Mouse (Mus musculus): ENCODE results near the gene 4931428F04Rik.

The 4931428F04Rik gene

GRCm38 (mm10) chr8:105289805-105290460, at the start of gene 4931428F04Rik:
Gene 4931428F04Rik, minus strand, starts transcription at chr8:105289864.
- in situ Hi-C loops (cut with MboI; ENCODE audit: low sequenced_read_pairs), result no loop called here

GRCm38 (mm10) chr8:105338992-105339391, 49.3 kb upstream of the 4931428F04Rik start:
- in situ Hi-C loops (cut with MboI; ENCODE audit: low sequenced_read_pairs), result no loop called here

- in situ Hi-C loops (cut with MboI; ENCODE audit: low sequenced_read_pairs), result no loop called here
Observed at GRCm38 (mm10) chr8:105336373-105337130, 46.9 kb upstream of the 4931428F04Rik start.

- in situ Hi-C loops (cut with MboI; ENCODE audit: low sequenced_read_pairs), result no loop called here
Observed at GRCm38 (mm10) chr8:105332523-105332922, 42.9 kb upstream of the 4931428F04Rik start.

GRCm38 (mm10) chr8:105331931-105332330, 42.3 kb upstream of the 4931428F04Rik start:
- in situ Hi-C loops (cut with MboI; ENCODE audit: low sequenced_read_pairs), result no loop called here

GRCm38 (mm10) chr8:105331469-105331868, 41.8 kb upstream of the 4931428F04Rik start:
- in situ Hi-C loops (cut with MboI; ENCODE audit: low sequenced_read_pairs), result no loop called here

GRCm38 (mm10) chr8:105330325-105330724, 40.7 kb upstream of the 4931428F04Rik start:
- in situ Hi-C loops (cut with MboI; ENCODE audit: low sequenced_read_pairs), result no loop called here

- in situ Hi-C loops (cut with MboI; ENCODE audit: low sequenced_read_pairs), result no loop called here
Observed at GRCm38 (mm10) chr8:105326968-105327367, 37.3 kb upstream of the 4931428F04Rik start.

DNA sequence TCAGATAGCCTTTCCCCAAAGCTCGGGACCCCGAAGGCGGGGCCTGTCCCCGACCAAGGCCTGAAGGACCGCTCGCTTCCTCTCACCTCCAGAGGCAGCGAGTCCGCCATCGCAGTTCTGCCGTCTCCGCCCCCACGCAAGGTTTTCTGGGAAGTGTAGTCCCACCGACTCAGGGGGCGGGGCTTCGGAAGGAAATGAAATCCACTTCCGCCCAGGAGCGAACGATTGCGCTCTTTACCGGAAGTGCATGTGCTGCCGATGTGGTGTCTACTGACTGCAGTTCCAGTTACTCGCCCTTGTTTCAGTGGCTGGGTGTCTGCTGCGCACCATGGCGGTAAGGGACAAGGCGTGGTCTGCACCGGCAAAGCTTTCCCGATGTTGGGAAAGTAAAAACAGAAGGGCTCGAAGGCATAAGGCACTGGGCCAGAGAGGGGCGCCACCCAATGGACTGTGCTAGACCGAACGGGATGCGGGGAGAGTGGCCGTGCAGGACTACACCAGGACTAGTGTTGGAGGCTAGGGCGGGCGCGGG, 36.5 kb upstream of the 4931428F04Rik start, which contains the start of the genes Lrrc29 and Tmem208:
Gene Lrrc29 (minus strand): TSS at position 138 of the 532 bp plus-strand sequence.
Gene Tmem208 (plus strand): TSS at position 214 of the 532 bp plus-strand sequence.
- in situ Hi-C loops (cut with MboI; ENCODE audit: low sequenced_read_pairs), result no loop called here

- in situ Hi-C loops (cut with MboI; ENCODE audit: low sequenced_read_pairs), result no loop called here
Observed at GRCm38 (mm10) chr8:105325641-105326093, 36.0 kb upstream of the 4931428F04Rik start.

GRCm38 (mm10) chr8:105323183-105323582, 33.5 kb upstream of the 4931428F04Rik start:
- in situ Hi-C loops (cut with MboI; ENCODE audit: low sequenced_read_pairs), result no loop called here

DNA sequence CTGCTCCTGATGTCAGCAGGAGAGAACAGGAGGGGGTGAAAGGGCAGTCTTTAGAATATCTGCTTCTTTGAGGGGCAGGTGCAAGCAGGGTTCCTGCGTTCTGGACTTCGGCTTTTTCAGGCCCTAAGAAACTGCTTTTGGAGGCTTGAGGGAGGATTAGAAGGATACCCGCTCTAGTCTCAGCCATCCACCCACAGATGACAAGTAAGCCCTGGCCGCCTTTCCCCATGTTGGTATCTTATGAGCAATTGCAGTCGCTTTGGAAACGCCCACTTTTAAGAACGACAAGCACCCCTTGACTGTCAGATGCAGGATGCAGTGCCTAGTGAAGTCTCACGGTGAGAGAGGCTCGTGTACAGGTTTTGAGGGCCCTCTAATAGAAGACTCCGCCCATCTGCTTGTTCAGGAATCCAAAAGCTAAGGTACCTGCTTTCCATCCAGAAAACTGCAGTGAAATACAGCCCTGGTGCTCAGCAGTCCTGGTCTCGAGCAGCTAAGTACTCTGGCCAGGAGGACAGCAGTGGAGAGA, 29.1 kb upstream of the 4931428F04Rik start:
- in situ Hi-C loops (cut with MboI; ENCODE audit: low sequenced_read_pairs), result no loop called here

GRCm38 (mm10) chr8:105317941-105318340, 28.3 kb upstream of the 4931428F04Rik start:
- in situ Hi-C loops (cut with MboI; ENCODE audit: low sequenced_read_pairs), result no loop called here

- in situ Hi-C loops (cut with MboI; ENCODE audit: low sequenced_read_pairs), result no loop called here
Observed at GRCm38 (mm10) chr8:105315073-105315769, 25.6 kb upstream of the 4931428F04Rik start.

DNA sequence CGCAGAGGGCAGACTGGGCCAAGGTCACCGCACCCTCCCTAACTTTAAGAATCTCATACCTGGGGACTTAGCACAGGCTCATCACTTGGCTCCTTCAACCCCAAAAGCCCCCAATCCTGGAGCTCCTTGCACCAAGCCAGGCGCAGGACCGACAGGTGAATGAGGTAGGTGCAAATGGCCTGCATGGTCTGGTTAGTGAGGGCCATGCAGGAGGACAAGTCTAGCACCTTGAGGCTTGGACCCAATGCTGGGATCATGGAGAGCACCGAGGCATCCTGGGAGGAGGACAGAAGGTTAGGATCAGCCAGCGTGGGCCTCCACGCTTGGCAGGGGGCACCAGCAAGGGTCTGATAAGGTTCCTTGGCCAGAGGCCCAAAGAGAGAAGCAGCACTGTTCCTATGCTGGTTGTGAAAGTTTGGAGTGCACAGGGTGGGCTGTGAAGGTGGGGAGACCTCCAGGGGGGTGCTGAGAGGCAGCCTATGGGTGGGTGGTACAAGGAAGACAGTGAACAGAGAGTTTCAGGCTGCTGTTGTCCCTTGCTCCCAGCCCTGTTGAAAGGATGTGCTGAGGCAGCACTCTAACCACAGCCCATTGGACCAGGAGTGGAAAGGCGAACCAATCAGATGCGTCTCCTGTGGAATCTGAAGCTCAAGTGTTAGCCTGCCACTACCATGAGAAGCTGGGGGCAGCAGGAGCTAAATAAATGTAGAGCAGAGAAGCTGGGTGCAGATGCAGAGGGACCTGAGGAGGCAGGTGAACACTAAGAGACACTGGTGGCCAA, 24.1 kb upstream of the 4931428F04Rik start:
- in situ Hi-C loops (cut with MboI; ENCODE audit: low sequenced_read_pairs), result no loop called here

- in situ Hi-C loops (cut with MboI; ENCODE audit: low sequenced_read_pairs), result no loop called here
Observed at GRCm38 (mm10) chr8:105312891-105313481, 23.3 kb upstream of the 4931428F04Rik start.

- in situ Hi-C loops (cut with MboI; ENCODE audit: low sequenced_read_pairs), result no loop called here
Observed at GRCm38 (mm10) chr8:105311718-105312117, 22.1 kb upstream of the 4931428F04Rik start.

DNA sequence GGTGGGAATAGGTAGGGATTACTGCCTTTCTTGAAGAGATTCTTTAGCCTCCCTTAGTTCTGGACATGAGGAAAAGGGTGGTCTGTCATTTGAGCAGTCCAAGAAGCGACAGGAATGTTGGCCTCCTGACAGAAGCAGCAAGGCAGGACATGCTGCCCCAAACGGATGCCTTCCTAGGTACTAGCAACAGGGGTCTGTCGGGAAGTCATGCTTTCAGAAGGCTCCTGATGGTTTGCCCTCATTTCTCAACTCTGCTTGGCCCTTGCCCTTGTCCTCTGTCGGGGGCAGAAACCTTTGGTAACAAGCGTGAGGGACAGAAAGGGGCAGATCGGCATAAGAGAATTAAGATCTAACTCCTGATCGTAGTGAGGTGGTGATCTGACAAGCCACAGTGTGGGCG, 20.5 kb upstream of the 4931428F04Rik start:
- in situ Hi-C loops (cut with MboI; ENCODE audit: low sequenced_read_pairs), result no loop called here

DNA sequence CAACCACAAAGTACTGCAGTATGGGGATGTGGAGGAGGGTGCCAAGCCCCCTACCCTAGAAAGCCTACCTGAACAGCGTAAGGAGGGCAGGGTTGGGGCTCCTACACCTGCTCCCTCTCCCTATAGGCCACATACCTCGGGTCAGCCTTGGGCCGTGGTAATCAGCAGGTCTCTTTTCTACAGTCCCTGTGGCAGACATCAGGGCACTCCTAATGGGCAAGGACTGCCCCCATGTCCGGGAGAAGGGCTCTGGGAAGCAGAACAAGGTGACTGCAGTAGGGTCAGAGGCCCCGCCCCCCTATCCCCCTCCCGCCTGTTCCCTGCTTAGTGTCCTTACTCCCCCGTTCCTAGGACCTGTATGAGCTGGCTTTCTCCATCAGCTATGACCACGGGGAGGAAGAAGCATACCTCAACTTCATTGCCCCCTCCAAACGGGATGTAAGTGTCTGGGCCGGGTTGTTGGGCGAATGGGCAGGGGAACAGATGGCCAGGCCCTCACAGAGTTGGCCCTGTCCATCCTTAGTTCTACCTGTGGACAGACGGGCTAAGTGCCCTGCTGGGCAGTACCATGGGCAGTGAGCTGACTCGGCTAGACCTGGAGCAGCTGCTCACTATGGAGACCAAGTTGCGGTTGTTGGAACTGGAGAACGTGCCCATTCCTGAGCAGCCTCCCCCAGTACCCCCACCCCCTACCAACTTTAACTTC, 19.6 kb upstream of the 4931428F04Rik start:
- in situ Hi-C loops (cut with MboI; ENCODE audit: low sequenced_read_pairs), result no loop called here
